Mouse (Mus musculus): ENCODE results near the gene Dip2b.

- TF ChIP-seq CTCF (IDR thresholded peaks at IDR 0.05; ENCODE audit: low read depth), result no peak
- TF ChIP-seq EP300 (IDR thresholded peaks at IDR 0.05; ENCODE audit: low read depth), result no peak
Measured at GRCm38 (mm10) chr15:100236952-100237351, 198.5 kb downstream of the Dip2b start.

Measured in liver, postnatal 0 days (tissue).